Mouse (Mus musculus) large intestine, adult 2 months (tissue): ENCODE data around the gene Dapk1. TPM values are rescaled to one million over a fixed set of nuclear protein-coding genes. Genes with fewer than 3 reads are reported as not detected.
"Not testable (repeated sequence)": the region's sequence is repeated elsewhere in the genome, so short reads cannot be mapped to it uniquely, and the experiment has no call there.

Experiments
- DNase-seq: peaks from one replicate; pipeline ENCODE4 v3.0.0-alpha.2; 2012; ENCODE audit warnings: low read depth, low spot score
- WGBS: fragments of 180-500 bp; shearing (Covaris S2); methylation state at CpG from one replicate; pipeline ENCODE4 v1.1.7; 2018; 5-methylcytosine and 5-hydroxymethylcytosine counted together
- polyA plus RNA-seq: library from polyadenylated mRNA; depleted of rRNA; stranded (reverse); fragments of >200 nt; gene quantifications from 2 replicates; pipeline ENCODE4 v1.2.3, GENCODE M21; 2012; rRNA removed

Dapk1 gene
- 7.8 and 9.9 TPM in 2 replicates for polyA plus RNA-seq

DNA sequence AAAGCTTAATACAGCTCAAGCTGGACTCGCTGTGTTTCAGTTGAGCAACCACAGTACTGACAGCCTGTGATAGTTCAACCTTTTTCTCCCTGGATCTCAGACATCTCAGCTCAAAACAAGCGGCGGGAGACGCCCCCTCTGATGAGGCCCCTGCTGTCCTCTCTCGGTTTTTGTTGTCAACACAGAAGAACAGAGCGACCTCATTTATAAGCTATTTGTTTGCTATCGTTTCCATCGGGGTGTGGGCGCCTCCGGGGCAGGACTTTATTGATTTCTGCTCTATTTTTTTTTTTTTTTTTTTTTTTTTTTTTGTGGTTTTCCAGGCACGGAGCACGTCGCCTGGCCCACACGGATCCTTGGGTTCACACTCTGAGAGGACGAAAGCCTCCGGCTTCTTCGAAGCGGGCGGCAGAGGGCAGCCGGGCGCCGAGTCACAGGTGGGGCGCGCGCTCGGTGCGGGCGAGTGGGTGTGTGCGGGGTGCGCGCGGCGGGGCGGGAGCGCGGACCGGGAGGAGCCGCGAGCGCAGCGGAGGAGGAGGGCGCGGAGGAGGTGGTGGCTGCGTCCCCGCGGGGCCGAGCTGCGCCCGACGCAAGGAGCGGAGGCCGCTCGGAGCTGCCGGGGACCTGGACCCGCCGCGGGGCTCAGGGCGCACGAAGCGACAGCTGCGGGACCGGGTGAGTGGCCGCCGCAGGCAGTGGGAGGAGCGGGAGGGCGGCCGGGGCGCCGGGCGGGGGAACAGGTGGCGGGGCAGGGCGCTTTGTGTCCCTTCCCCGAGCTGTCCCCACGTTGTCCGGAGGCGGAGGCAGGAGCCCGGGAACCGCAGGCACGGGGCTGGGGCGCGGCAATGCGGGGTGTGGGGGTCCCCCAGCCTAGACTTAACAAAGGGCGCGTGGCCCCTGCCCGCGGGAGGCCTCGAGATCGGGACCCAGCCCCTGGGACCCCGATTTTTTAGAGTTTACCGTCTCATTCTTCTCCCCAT lies at the start of gene Dapk1:
Gene Dapk1, plus strand, starts transcription at position 512 of the 980 bp plus-strand sequence.
- WGBS = 1% methylated on average over 83 of the region's 90 CpGs
- DNase-seq = peak; percentile 53

DNA sequence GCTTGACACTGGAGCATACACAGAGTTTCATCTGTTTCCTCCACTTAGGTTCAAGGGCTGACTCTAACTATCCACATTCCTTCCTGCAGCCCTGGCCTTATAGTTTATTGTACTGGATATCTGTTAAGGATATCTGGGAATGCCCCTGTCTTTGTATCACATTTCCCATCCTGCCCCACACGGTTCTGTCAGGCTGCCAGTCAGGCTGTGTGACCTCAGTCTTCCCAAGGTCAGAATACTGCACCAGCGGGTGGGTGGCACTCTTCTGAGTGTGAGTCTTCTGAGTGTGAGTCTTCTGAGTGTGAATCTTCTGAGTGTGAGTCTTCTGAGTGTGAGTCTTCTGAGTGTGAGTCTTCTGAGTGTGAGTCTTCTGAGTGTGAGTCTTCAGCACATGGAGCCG lies 48.4 kb upstream of the Dapk1 start:
- 57% methylated on average over 3 of the region's 3 CpGs for WGBS
- DNase-seq = no peak

DNA sequence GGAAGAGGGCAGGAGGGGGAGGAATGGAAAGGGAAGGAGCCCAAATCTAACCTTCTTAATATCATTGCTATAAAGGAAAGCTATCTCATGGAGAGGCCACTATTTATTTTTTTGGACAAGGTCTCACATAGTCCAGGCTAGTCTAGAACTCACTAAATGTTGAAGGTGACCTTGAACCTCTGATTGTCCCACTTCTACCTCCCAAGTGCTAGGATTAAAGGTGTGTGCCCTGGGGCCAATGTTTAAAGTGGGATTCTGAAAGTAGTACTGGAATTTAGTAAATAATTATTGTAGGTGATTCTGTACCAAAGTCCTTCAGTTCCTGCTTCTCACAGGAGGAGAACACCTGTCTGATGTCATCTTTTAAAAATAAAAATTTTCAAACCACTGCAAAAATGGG lies 45.3 kb upstream of the Dapk1 start:
- DNase-seq = no peak

DNA sequence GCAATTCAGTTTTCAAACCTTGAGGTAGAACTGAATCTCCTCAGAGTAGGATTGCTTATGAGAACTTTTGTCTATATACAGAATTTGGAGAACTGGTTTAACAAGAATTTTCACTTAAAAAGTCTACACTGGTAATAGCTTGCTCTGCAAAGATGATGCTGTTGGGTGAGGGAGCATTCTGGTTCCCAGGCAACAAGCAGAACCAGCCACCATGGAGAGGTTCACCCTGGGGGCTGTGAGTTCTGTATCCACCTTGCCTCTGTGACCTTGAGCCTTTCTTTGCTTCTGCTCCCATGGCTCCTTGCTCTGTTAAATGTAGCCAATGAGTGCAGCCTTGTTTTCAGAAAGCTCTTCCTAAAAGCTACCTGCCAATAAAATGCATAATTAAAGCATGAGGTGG lies 44.8 kb upstream of the Dapk1 start:
- DNase-seq = no peak

DNA sequence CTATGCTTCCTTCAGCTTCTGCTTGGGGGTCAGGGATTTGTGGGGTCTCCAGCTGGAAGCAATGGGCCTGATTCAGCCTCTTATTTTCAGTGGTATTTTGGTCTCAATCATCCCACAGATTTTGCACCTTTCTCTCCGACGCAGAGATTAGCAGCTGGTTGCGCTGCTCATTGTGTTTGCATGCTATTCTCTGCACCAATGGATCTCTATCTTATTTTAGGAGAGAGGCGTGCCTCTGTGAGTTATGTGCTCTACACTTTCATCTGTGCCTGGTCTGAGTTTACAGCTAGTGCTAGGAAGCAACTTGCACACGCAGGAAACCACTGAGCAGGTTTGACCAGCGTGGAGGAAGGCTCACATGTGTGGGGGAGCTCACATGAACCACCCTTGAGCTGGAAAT lies 37.4 kb upstream of the Dapk1 start:
- no peak for DNase-seq
- WGBS = 39% methylated on average over 6 of the region's 6 CpGs

DNA sequence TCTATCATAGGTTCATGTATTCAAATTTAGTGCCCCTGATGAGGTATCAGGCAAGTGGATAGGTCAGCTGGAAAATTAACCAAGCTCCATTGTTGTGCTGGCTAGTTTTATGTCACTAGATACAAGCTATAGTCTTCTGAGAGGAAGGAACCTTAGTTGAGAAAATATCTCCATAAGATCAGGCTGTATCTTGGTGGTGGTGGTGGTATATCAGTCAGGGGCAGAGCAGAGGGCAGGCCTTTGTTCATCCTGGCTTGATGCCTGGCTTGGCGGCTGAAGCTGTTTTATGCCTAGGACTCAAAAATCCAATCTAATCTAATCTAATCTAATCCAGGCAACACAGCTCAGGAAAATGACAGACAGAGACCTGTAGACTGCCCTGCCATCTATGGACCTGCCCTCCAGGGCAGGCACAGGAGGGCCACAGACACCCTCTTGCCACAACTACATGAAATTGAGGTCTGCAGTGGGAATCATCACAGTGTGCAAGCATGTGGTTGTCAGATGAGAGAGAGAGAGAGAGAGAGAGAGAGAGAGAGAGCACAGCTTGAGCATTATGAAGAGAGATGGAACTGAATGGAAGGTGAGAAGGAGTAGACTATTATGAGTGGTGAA lies 32.7 kb upstream of the Dapk1 start:
- DNase-seq = no peak
- WGBS = 90% methylated on average over 1 of the region's 1 CpGs

DNA sequence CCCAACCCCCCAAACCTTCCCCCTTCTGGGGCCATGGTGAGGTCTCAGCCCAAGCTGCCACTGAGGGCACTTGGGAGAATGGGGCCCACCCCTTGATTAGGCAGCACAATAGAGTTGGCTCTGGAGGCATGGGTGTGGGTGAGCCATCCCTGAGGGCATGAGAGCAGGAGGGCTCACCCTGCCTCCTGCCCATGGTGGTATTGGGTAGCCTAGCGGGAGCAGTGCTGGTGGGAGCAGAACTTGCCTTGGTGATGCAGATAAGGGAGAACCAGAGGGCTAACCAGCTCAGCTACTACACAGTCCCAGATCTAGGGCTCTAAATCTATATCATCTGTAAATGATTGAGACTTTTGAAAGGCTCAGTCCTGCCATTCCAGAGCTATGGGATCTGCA lies 32.2 kb upstream of the Dapk1 start:
- 100% methylated on average over 1 of the region's 1 CpGs for WGBS
- no peak for DNase-seq

DNA sequence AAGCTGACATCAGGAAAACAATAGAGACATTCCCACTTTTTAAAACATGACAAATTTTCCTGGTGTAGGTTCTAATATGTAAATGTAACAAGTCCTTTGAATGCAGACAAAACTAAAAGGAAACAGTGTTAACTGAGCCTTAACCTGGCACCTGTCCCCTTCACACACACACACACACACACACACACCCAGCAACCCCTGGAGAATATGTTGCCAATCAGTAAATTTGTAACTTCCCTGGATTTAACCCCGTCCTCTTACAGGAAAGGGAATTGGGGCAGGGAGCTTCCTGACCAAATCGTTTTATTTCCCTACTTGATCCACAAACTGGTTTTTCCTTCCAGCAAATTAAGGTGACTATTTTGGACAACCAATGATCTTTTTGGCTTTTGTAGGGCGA lies 28.2 kb upstream of the Dapk1 start:
- DNase-seq = no peak
- WGBS = 47% methylated on average over 3 of the region's 3 CpGs

DNA sequence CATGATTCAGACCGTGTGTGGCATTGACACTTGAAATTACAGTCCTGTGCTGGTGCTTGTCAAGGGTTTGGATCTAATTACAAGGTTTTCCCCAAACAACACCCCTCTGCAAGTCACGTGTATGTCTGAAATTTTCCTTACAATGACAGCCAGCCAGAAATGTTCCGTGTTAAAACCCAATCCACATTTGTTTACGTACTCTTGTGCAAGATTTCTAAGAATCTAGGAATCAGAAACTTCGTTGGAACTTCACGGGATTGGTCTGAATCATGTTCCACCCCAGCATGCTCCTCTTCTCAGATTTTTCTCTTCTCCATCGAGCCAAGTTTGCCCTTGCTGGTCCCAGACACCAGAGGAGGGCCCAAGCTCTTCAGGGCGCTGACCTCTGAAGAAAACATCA lies 27.8 kb upstream of the Dapk1 start:
- 50% methylated on average over 8 of the region's 8 CpGs for whole genome bisulfite sequencing
- DNase-seq = no peak

DNA sequence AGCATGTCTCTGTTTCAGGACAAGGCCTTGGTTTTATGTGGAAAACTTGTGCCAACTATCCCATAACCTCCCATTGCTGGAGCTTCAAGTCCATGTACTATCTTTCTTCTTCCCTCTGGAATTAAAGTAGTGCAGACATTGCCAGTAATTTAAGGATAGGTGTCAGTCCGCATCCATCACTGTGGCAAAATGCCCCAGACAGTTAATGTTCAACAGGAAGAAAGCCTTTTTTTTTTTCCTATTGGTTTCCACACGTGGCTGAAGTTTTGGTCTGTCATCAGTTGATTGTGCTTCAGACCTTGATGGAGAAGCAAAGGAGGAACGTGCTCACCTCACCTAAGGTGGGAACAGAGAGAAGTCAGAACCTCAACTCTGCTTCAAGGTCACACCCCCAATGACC lies 23.2 kb upstream of the Dapk1 start:
- DNase-seq = no peak
- WGBS = 47% methylated on average over 3 of the region's 3 CpGs

DNA sequence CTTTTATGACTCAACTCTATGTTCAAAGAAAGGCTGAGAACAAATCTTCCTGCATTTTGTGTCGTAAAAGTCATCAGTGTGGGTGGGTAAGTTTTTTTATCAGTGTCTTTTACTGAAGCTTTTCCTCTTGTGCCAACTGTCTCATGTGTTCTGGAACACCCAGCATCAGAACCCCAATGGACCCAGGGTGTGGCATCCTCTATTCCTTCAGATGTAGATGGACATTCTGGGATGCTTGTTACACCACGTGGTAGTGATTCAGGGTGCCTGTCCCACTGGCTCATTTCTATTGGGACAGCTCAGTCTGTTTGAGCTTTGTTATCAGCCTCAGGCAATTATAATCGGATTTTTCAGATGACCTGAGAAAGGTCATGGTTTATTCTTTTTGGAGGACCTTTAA lies 6.9 kb upstream of the Dapk1 start:
- WGBS = 32% methylated on average over 3 of the region's 3 CpGs

DNA sequence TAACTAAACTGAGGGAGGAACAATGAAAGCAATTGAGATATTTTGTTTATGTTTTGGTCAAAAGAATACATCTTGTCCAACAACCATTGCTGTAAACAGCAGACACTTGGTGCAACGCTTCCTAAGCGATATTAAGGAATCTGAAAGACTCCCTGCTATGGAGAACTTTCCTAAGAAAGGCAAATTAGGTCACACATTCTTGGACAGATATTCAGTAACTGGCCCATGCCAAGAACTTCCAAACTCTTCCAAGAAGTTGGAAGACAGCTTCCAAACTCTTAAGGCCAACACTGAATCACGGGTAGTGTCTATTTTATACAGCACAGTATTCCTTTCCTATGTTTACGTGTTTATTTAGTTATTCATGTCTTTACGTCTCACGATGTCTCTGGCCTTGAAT lies 6.2 kb upstream of the Dapk1 start:
- WGBS = 69% methylated on average over 6 of the region's 6 CpGs

More for the DNA sequence above, 6.9 kb upstream of the Dapk1 start:
- no peak for DNase-seq

DNA sequence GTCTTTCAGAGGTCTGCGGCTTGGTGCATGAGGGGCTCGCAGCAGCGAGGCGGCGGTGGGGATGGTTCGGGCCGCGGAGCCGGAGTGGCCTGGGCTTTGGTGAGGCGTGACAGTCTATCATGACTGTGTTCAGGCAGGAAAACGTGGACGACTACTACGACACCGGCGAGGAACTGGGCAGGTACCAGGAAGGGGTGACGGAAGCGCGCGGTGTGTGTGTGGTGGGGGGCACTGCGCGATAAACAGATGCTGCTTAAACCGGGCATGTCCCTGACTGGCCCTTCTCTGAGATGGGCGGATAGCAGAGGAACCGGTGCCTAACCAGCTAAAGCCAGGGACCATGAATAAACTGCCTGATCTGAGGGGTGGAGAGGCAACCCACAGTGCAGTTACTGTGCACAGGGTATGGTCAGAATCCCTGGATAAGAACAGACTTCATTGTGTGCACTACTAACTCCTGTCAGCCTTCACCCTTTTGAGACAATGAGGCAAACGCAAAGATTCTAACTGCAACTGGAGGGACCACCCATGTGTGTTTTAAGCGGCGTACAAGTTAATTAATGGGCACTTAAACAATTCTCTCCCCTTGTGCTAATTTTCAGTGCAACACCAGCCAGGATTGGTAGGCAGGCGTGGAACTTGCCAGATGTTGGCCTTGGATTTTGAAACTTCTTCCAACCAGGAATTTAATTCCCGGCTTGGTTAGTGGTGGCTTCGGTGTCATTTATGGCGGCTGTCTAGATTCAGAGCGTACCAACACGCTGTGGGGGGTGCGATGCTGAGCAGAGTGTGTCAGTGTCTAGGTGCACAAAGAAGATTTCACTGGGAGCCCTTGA lies 887 bp downstream of the Dapk1 start:
- no peak for DNase-seq
- 10% methylated on average over 34 of the region's 34 CpGs for whole genome bisulfite sequencing

More for the DNA sequence above, 6.2 kb upstream of the Dapk1 start:
- no peak for DNase-seq

DNA sequence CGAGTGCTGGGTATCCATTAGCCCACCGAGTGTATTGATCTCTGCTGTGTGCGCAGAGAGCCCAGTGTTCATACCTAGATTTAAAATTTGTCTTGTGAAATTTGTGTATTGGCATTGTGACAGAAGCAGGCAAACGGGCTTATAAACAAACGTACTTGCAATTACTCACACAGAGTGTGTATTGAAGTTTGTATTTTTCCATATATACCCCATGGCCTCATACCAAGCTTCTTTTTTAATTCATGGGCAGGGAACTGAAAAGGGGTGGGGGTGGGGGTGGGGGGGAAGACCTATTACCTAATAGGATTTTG lies 1.5 kb downstream of the Dapk1 start:
- 47% methylated on average over 5 of the region's 5 CpGs for WGBS
- DNase-seq = no peak

DNA sequence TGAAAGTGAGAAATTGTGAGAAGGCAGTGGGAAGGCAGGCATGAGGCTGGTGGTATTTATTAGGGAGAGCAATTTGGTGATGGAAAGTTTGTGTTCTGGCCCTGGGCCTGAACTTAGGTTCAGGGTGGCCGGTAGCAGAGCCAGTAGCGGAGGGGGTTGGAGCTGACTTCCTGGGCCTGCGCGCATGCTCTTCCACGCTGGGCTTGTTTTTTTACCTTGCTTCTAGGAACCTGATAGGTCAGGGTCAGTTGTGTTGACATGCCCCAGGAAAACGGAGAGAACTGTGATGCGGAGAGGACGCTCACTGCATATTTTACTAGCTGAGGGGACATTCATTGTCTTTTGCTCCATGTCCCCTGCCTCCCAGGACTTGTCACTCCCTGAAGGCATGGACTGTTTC lies 5.7 kb downstream of the Dapk1 start:
- WGBS = 91% methylated on average over 8 of the region's 8 CpGs
- DNase-seq = no peak

DNA sequence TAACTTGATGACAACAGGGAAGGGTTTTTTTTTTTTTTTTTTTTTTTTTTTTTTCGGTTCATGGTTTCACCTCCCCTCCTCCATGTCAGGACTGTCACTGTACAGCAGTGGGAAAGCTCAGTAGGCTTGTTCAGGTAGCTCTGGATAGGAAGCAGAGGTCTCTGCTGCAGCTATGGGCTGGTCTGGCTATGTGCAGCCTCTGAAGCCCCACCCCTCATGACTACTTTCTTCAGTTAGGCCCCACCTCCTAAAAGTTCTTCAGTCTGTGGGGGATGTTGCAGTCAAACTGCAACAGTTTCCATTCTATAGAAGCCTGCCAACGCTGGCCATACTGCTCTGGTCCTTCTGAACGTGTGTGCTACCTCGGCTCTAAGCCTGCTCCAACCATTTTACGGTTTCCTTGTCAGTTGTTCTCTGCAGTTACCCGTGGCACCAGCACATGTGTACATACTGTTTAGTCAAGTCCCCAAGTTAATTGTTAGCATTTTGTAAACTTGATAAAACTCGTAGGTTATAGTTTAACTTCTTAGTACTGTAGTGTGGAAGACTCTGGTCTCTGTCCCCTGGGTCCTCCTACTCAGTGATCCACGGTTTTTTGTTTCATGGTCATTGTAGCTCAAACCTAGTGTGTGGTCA lies 6.8 kb downstream of the Dapk1 start:
- WGBS = 33% methylated on average over 8 of the region's 8 CpGs
- DNase-seq = peak; percentile 8

DNA sequence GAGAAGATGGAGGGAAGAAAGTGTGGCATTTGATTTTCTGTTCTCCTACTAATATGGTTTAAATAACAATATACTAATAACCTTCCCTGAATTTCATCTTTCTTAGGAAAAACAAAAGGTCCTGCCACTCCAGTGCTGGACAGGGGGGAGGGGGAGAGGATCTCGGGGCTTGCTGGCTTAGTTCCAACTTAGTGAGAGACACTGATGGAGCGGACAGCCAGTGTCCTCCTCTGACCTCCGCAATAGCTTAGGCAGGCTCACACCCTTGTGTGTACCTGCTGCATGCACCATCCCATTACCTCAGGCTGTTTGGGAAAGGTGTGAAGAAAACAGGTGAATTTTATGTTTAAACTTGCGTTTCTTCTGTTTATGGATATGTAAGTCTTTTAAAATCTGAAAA lies 7.5 kb downstream of the Dapk1 start:
- no peak for DNase-seq
- 59% methylated on average over 4 of the region's 4 CpGs for WGBS

DNA sequence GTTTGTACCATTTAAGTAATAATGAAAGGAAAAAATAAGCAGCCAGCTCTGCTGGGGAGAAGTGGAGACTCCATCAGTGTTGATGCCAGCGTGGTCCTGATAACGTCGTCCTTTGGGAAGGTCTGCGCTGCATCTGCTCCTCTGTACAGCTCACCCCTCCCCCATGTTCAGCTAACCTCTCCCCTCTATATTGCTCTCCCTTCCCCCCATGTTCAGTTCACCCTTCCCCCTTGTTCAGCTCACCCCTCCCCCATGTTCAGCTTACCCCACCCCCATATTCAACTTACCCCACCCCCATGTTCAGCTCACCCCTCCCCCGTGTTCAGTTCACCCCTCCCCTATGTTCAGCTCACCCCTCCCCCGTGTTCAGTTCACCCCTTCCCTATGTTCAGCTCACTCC lies 8.8 kb downstream of the Dapk1 start:
- 81% methylated on average over 6 of the region's 6 CpGs for WGBS
- no peak for DNase-seq

DNA sequence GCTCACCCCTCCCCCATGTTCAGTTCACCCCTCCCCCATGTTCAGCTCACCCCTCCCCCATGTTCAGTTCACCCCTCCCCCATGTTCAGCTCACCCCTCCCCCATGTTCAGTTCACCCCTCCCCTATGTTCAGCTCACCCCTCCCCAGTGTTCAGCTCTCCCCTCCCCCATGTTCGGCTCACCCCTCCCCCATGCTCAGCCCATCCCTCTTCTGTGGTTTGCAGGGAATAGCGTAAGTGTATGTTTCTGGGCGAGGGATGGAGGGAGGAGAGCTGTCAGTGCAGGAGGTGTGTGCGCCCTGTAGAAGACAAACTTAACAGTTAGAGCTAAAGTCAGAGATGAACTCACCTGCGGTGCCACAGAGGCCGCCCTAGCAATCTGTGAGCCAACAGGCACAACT lies 9.2 kb downstream of the Dapk1 start:
- not testable (repeated sequence) for DNase-seq
- 86% methylated on average over 6 of the region's 6 CpGs for WGBS

DNA sequence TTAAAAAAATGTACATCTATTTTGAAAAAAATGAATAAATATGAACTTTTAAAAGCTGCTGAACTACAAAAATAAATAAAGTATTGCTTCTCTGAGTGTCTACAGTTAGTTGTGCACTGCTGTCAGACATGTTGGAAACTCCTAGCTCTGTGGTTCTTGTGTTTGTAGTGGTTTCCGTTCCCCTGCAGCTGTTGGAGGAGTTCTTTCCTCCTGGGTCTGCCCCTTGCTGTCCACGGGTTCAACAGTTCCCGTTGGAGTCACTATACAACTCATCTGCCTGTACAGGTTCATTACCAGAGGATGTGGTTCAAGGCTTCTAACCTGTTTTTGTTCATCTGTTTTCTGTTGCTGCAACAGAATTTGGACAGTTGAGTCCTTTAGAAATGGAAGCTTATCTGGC lies 10.4 kb downstream of the Dapk1 start:
- 70% methylated on average over 3 of the region's 3 CpGs for WGBS
- no peak for DNase-seq
